Mouse (Mus musculus) limb, embryonic 14.5 days (tissue): ENCODE measurements around the gene Fam171a2. TPM values are rescaled to one million over a fixed set of nuclear protein-coding genes. Genes with fewer than 3 reads are reported as not detected.

Experiments used
- ATAC-seq: fragments of 200-750 bp; cut with Nextera tagmentation; 2 replicates; pipeline ENCODE4 v1.8.0; 2017; ENCODE audit warnings: low read depth, moderate number of reproducible peaks, moderate TSS enrichment; ENCODE audit not compliant: low FRiP score
- DNase-seq: peaks from one replicate; pipeline ENCODE4 v3.0.0-alpha.2; 2015; ENCODE audit warnings: low spot score
- H3K27ac ChIP-seq: fragments of 300-500 bp; sonication (generic); replicated peaks from 2 replicates; pipeline ENCODE4 v1.5.1; 2014; ENCODE audit warnings: low read depth, mild to moderate bottlenecking, low read length, moderate library complexity, mixed read lengths
- H3K27me3 ChIP-seq: fragments of 300-500 bp; sonication (generic); 2 replicates; pipeline ENCODE4 v1.6.1; 2014; ENCODE audit warnings: low read length, mixed read lengths; ENCODE audit not compliant: control insufficient read depth, insufficient read depth
- H3K36me3 ChIP-seq: fragments of 300-500 bp; sonication (generic); 2 replicates; pipeline ENCODE4 v1.6.1; 2014; ENCODE audit warnings: mild to moderate bottlenecking, low read length, moderate library complexity, mixed read lengths; ENCODE audit not compliant: control insufficient read depth, insufficient read depth
- H3K4me1 ChIP-seq: fragments of 300-500 bp; sonication (generic); 2 replicates; pipeline ENCODE4 v1.6.1; 2014; ENCODE audit warnings: antibody characterized with exemption, low read length, mixed read lengths; ENCODE audit not compliant: control insufficient read depth, insufficient read depth
- H3K4me2 ChIP-seq: fragments of 300-500 bp; sonication (generic); replicated peaks from 2 replicates; pipeline ENCODE4 v1.6.1; 2014; ENCODE audit warnings: low read depth, mild to moderate bottlenecking, low read length, moderate library complexity; ENCODE audit not compliant: severe bottlenecking
- H3K4me3 ChIP-seq: fragments of 300-500 bp; sonication (generic); replicated peaks from 2 replicates; pipeline ENCODE4 v1.5.1; 2014; ENCODE audit warnings: low read length
- H3K9ac ChIP-seq: fragments of 300-500 bp; sonication (generic); 2 replicates; pipeline ENCODE4 v1.6.1; 2014; ENCODE audit warnings: mild to moderate bottlenecking, low read depth, low read length, moderate library complexity; ENCODE audit not compliant: severe bottlenecking
- H3K9me3 ChIP-seq: fragments of 300-500 bp; sonication (generic); 2 replicates; pipeline ENCODE4 v1.6.1; 2016; ENCODE audit warnings: low read length; ENCODE audit not compliant: control insufficient read depth
- POLR2A ChIP-seq: fragments of 200-500 bp; IDR thresholded peaks from 2 replicates; pipeline ENCODE4 v1.8.0; 2012; ENCODE audit warnings: inconsistent platforms, mild to moderate bottlenecking, moderate library complexity, borderline replicate concordance; ENCODE audit not compliant: insufficient read depth, insufficient read length; ENCODE audit errors: extremely low read depth
- WGBS: fragments of 180-500 bp; shearing (Covaris S2); extraction: QIAGEN DNeasy Blood & Tissue Kit; methylation state at CpG from one replicate; pipeline ENCODE4 v1.1.7; 2014; 5-methylcytosine and 5-hydroxymethylcytosine counted together
- polyA plus RNA-seq, 2 experiments: library from polyadenylated mRNA; depleted of rRNA in 1 of 2; stranded (reverse) in 1 of 2; unstranded in 1 of 2; fragments of >200 nt; fragmentation: Nextera tagmentation in 1 of 2; extraction: Ambion mirVana in 1 of 2; gene quantifications; 2 replicates each; pipeline versions ENCODE4 v1.2.1 to v1.2.3; 2012 to 2014

Gene Fam171a2
- polyA plus RNA-seq, 2 experiments: 8.9 to 56.8 TPM

DNA sequence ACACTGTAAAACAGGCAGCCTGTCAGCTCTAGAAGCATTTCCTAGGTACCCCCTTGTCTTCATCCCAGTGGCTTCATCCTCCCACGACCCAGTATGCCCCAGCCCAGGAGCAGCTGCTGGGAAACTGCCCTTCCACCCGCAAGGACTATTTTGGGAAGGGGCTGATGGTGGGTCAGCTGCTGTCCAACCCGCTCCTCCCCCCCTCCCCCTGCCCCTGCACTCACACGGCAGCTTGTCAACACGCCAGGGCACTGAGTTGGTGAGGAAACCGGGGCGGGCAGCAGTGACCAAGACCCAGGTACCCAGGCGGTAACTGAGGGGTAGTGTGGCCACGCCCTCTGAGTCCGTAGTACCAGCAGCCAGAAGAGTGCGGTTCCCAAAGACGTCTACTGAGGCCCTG is 3.7 kb downstream of the Fam171a2 start:
- Histone ChIP-seq H3K9me3 (no peaks in the 10 kb centered on the region), H3K27ac (no peak overlapping the region), H3K4me2 (no peak overlapping the region), H3K27me3 (no peaks in the 10 kb centered on the region; the same call in 1 of the 2 replicates), H3K4me1 (peaks cover 26% of the 10 kb centered on the region), H3K4me3 (no peak overlapping the region), H3K9ac (no peak overlapping the region), H3K36me3 (peaks cover 52% of the 10 kb centered on the region)
- 62% methylated on average over 12 of the region's 12 CpGs for WGBS
- DNase-seq: no peak
- no peak for TF ChIP-seq POLR2A
- ATAC-seq: no peak

GRCm38 (mm10) chr11:102442089-102442488 is 5.4 kb downstream of the Fam171a2 start:
- Histone ChIP-seq H3K4me3 (no peak overlapping the region), H3K36me3 (peaks cover 67% of the 10 kb centered on the region), H3K4me1 (peaks cover 28% of the 10 kb centered on the region), H3K9me3 (no peaks in the 10 kb centered on the region), H3K9ac (no peak overlapping the region), H3K27me3 (peaks cover 4% of the 10 kb centered on the region; the same call in 1 of the 2 replicates), H3K4me2 (no peak overlapping the region), H3K27ac (no peak overlapping the region)
- no peak for ATAC-seq
- no peak for DNase-seq
- no peak for TF ChIP-seq POLR2A
- 74% methylated on average over 6 of the region's 6 CpGs for WGBS

- Histone ChIP-seq H3K9ac (no peak overlapping the region), H3K9me3 (no peaks in the 10 kb centered on the region), H3K4me3 (no peak overlapping the region), H3K27ac (no peak overlapping the region), H3K4me1 (peaks cover 28% of the 10 kb centered on the region), H3K36me3 (peaks cover 72% of the 10 kb centered on the region), H3K4me2 (no peak overlapping the region), H3K27me3 (peaks cover 4% of the 10 kb centered on the region; the same call in 1 of the 2 replicates)
- ATAC-seq (no peak), DNase-seq (no peak)
- TF ChIP-seq POLR2A: no peak
- 81% methylated on average over 3 of the region's 3 CpGs for WGBS
Measured at GRCm38 (mm10) chr11:102441434-102441833, 6.0 kb downstream of the Fam171a2 start.

GRCm38 (mm10) chr11:102440255-102440654 is 7.2 kb downstream of the Fam171a2 start:
- no peak overlapping the region for H3K9ac ChIP-seq
- H3K4me1 ChIP-seq: peaks cover 17% of the 10 kb centered on the region
- 92% methylated on average over 8 of the region's 8 CpGs for WGBS
- peaks cover 4% of the 10 kb centered on the region; the same call in 1 of the 2 replicates for H3K27me3 ChIP-seq
- no peak overlapping the region for H3K4me2 ChIP-seq
- no peak for TF ChIP-seq POLR2A
- no peaks in the 10 kb centered on the region for H3K9me3 ChIP-seq
- H3K27ac ChIP-seq: no peak overlapping the region
- no peak overlapping the region for H3K4me3 ChIP-seq
- ATAC-seq (no peak), DNase-seq (no peak)
- H3K36me3 ChIP-seq: peaks cover 84% of the 10 kb centered on the region

DNA sequence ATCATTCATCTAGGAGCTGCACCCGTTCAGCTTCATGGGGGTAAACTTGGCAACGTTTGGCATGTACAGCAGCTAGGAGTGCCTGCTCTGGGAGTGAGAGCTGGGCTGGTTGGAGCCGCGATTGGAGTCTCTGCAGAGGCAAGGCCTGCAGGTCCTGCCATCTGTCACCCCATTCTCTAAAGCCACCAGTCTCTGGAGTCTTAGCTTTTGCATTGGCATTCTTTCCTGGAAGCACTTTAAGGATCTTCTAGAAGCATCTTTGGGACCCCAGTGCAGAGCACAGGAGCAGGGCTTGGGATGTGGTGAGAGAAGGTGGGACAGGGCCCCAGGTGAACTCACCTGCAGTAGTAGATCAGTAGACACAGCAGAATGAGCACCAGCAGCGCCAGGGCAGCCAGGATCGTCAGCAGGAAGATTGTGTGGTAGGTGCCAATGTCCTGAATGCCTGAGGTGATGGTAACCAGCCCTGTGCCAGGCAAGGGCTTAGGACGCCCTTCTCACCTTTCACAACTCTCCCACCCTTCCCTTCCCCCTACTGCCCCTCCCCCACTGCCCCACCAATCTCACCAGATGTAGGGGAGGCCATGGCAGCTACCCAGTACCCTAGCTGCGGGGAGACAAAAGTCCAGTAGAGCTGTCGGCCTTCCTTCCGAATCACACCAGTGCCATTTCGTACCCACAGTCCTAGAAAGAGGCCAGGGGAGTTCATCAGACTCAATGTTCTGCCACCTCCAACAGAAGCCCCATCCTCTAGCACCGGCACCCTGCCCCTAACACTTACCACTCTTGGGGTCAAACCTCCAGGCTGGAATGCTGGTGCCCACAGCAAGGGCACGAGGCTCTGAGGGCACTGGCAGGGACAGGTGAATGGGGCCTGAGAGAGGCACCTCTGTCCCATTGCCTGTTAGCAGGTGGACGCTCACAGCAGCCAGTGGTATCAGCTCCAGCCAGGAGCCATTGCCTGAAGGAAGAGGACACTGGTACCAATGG is 8.1 kb downstream of the Fam171a2 start:
- Histone ChIP-seq H3K4me1 (peaks cover 11% of the 10 kb centered on the region), H3K9me3 (no peaks in the 10 kb centered on the region), H3K9ac (no peak overlapping the region), H3K27ac (no peak overlapping the region), H3K27me3 (peaks cover 4% of the 10 kb centered on the region; the same call in 1 of the 2 replicates), H3K4me3 (no peak overlapping the region), H3K4me2 (no peak overlapping the region), H3K36me3 (peaks cover 92% of the 10 kb centered on the region)
- no peak for TF ChIP-seq POLR2A
- ATAC-seq (no peak), DNase-seq (no peak)
- WGBS: 75% methylated on average over 14 of the region's 14 CpGs
